Mouse (Mus musculus) spleen, postnatal 4 days (tissue): ENCODE measurements around the gene Fstl1.

Experiments used
- DNase-seq, 2 experiments: peaks; one replicate each; pipeline ENCODE4 v3.0.0; 2022; ENCODE audit warnings: low spot score in 2 of 2

Gene Fstl1

GRCm38 (mm10) chr16:37787558-37788194 is 11.0 kb downstream of the Fstl1 start:
- no peak for DNase-seq

GRCm38 (mm10) chr16:37788367-37789014 is 11.8 kb downstream of the Fstl1 start:
- no peak for DNase-seq

- DNase-seq, result no peak
Measured at GRCm38 (mm10) chr16:37789015-37789381, 12.3 kb downstream of the Fstl1 start.

- no peak for DNase-seq
Measured at GRCm38 (mm10) chr16:37789394-37789920, 12.8 kb downstream of the Fstl1 start.

GRCm38 (mm10) chr16:37790008-37790780 is 13.5 kb downstream of the Fstl1 start:
- DNase-seq, result no peak

GRCm38 (mm10) chr16:37790781-37791175 is 14.1 kb downstream of the Fstl1 start:
- no peak for DNase-seq

- no peak for DNase-seq
Measured at GRCm38 (mm10) chr16:37795651-37796150, 19.0 kb downstream of the Fstl1 start.

- no peak for DNase-seq
Measured at GRCm38 (mm10) chr16:37796270-37796669, 19.6 kb downstream of the Fstl1 start.

GRCm38 (mm10) chr16:37801097-37801496 is 24.4 kb downstream of the Fstl1 start:
- no peak for DNase-seq

GRCm38 (mm10) chr16:37802686-37803295 is 26.1 kb downstream of the Fstl1 start:
- no peak for DNase-seq

GRCm38 (mm10) chr16:37803387-37803950 is 26.8 kb downstream of the Fstl1 start:
- DNase-seq, result no peak

- DNase-seq, result no peak
Measured at GRCm38 (mm10) chr16:37805746-37806495, 29.2 kb downstream of the Fstl1 start.

- DNase-seq, result no peak
Measured at GRCm38 (mm10) chr16:37807269-37807668, 30.6 kb downstream of the Fstl1 start.

GRCm38 (mm10) chr16:37808866-37809622 is 32.4 kb downstream of the Fstl1 start:
- no peak for DNase-seq

GRCm38 (mm10) chr16:37809623-37809992 is 32.9 kb downstream of the Fstl1 start:
- DNase-seq, result no peak

GRCm38 (mm10) chr16:37811874-37812273 is 35.2 kb downstream of the Fstl1 start:
- no peak for DNase-seq

- no peak for DNase-seq
Measured at GRCm38 (mm10) chr16:37812474-37812886, 35.8 kb downstream of the Fstl1 start.

- DNase-seq, result no peak
Measured at GRCm38 (mm10) chr16:37813691-37814382, 37.2 kb downstream of the Fstl1 start.

GRCm38 (mm10) chr16:37814383-37814971 is 37.8 kb downstream of the Fstl1 start:
- DNase-seq, result peak; percentile 53 to 66
